Mouse (Mus musculus) heart, embryonic 15.5 days (tissue): ENCODE data around the gene Mreg. TPM values are rescaled to one million over a fixed set of nuclear protein-coding genes. Genes with fewer than 3 reads are reported as not detected.
A peak's percentile ranks its signal among the peaks of the same experiment; 100 is the strongest.
"Not testable (repeated sequence)": the region's sequence is repeated elsewhere in the genome, so short reads cannot be mapped to it uniquely, and the experiment has no call there.

ENCODE experiments used
- ATAC-seq: fragments of 200-750 bp; cut with Nextera tagmentation; replicated peaks from 2 replicates; pipeline ENCODE4 v1.8.0; 2017; ENCODE audit warnings: low read depth, moderate TSS enrichment; ENCODE audit not compliant: insufficient number of reproducible peaks, insufficient read depth, low FRiP score
- H3K27ac ChIP-seq: fragments of 300-500 bp; sonication (generic); 2 replicates; pipeline ENCODE4 v1.5.1; 2015; ENCODE audit warnings: mild to moderate bottlenecking, inconsistent platforms
- H3K27me3 ChIP-seq: fragments of 300-500 bp; sonication (generic); 2 replicates; pipeline ENCODE4 v1.6.1; 2015; ENCODE audit warnings: inconsistent platforms
- H3K36me3 ChIP-seq: fragments of 300-500 bp; sonication (generic); 2 replicates; pipeline ENCODE4 v1.6.1; 2015; ENCODE audit warnings: mild to moderate bottlenecking, inconsistent platforms
- H3K4me1 ChIP-seq: fragments of 300-500 bp; sonication (generic); replicated peaks from 2 replicates; pipeline ENCODE4 v1.6.1; 2015; ENCODE audit warnings: inconsistent platforms
- H3K4me2 ChIP-seq: fragments of 300-500 bp; sonication (generic); 2 replicates; pipeline ENCODE4 v1.6.1; 2015; ENCODE audit warnings: inconsistent platforms, mild to moderate bottlenecking, moderate library complexity
- H3K4me3 ChIP-seq: fragments of 300-500 bp; sonication (generic); 2 replicates; pipeline ENCODE4 v1.5.1; 2015; ENCODE audit warnings: mild to moderate bottlenecking, inconsistent platforms
- H3K9ac ChIP-seq: fragments of 300-500 bp; sonication (generic); 2 replicates; pipeline ENCODE4 v1.6.1; 2015; ENCODE audit warnings: mild to moderate bottlenecking, inconsistent platforms
- H3K9me3 ChIP-seq: fragments of 300-500 bp; sonication (generic); replicated peaks from 2 replicates; pipeline ENCODE4 v1.6.1; 2016; ENCODE audit warnings: inconsistent platforms
- WGBS: fragments of 180-500 bp; shearing (Covaris S2); methylation state at CpG from one replicate; pipeline ENCODE4 v1.1.7; 2015; ENCODE audit warnings: mixed read lengths; 5-methylcytosine and 5-hydroxymethylcytosine counted together
- polyA plus RNA-seq: library from polyadenylated mRNA; unstranded; fragments of >200 nt; fragmentation: Nextera tagmentation; extraction: Ambion mirVana; gene quantifications from 2 replicates; pipeline ENCODE4 v1.2.1, GENCODE M21; 2015

Gene Mreg
- polyA plus RNA-seq, 1 experiment from 2014 or later = 6.0 TPM

GRCm38 (mm10) chr1:72226172-72226886 lies 14.2 kb upstream of the Mreg start:
- peak overlapping the region; percentile 70 for H3K4me2 ChIP-seq
- no peaks in the 10 kb centered on the region for H3K4me1 ChIP-seq
- H3K9ac ChIP-seq = 0 out of 2 replicates have a peak overlapping the region, but pooled peaks have one; percentile 57
- H3K9me3 ChIP-seq = no peaks in the 10 kb centered on the region
- H3K27ac ChIP-seq = peak overlapping the region; percentile 51; the same call in 1 of the 2 replicates
- H3K36me3 ChIP-seq = no peaks in the 10 kb centered on the region
- H3K4me3 ChIP-seq = peak overlapping the region; percentile 59
- 2% methylated on average over 11 of the region's 18 CpGs for WGBS
- ATAC-seq = peak; percentile 68
- peaks cover 6% of the 10 kb centered on the region for H3K27me3 ChIP-seq

DNA sequence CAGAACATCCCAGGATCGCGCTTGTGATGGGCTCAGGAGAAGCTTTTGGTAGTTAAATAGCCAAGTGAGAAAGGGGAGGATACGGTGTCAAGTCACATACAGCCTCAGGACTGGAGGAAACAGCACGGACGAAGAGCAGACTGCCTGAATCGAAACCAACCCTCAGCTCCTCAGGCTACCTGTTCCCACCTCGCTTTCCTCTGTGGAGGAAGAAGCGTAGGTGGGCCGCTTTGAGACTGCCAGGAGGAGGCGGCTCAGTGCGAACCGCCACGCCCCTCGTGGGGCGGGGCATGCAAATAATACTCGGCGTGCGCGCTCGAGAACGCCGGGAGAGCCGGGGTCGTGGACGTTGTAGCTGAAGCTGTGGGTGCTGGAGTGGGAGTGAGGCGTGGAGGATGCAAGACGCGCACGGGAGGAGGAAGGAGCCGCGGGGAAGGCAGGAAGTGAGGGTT lies 13.6 kb upstream of the Mreg start:
- ATAC-seq = peak; percentile 82
- not testable (repeated sequence) for H3K9me3 ChIP-seq, H3K4me1 ChIP-seq, H3K27me3 ChIP-seq, H3K36me3 ChIP-seq
- WGBS = under 1% methylated on average over 25 of the region's 31 CpGs
- Histone ChIP-seq H3K9ac (peak overlapping the region; percentile 57), H3K4me3 (peak overlapping the region; percentile 59), H3K27ac (peak overlapping the region; percentile 51; the same call in 1 of the 2 replicates), H3K4me2 (peak overlapping the region; percentile 70)

DNA sequence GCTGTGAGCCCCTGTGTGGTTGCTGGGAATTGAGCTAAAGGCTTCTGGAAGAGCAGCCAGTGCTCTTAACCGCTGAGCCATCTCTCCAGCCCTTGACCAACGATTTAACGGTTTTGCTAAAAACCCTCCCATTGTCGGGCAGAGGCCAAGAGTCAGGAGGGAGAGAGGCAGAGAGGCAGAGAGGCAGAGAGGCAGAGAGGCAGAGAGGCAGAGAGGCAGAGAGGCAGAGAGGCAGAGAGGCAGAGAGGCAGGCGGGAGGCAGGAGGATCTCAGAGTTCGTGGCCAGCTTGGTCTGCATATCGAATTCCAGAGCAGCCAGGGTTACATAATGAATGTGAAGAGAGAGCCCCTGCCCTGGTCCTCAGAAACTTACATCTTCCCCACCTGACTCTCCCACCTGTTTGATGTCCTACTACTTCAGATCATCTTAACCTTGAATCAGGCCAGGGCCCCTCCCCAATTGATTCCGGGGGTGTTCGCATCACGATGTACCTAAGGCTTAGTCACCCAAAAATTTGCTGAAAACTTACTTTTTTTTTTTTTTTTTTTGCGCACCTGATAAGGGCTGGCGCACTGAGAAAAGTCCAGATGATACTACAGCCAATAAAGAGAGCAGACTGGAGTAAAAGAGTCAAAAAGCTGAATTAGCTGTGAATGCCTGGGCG lies 13.1 kb upstream of the Mreg start:
- 0 out of 2 replicates have a peak overlapping the region, but pooled peaks have one; percentile 57 for H3K9ac ChIP-seq
- H3K27me3 ChIP-seq = peaks cover 9% of the 10 kb centered on the region
- H3K27ac ChIP-seq = no peak overlapping the region
- peak overlapping the region; percentile 59 for H3K4me3 ChIP-seq
- H3K4me2 ChIP-seq = peak overlapping the region; percentile 70
- no peaks in the 10 kb centered on the region for H3K9me3 ChIP-seq
- H3K36me3 ChIP-seq = no peaks in the 10 kb centered on the region
- WGBS = 11% methylated on average over 13 of the region's 13 CpGs
- no peaks in the 10 kb centered on the region for H3K4me1 ChIP-seq
- no peak for ATAC-seq

- ATAC-seq = no peak
- no peak overlapping the region for H3K4me3 ChIP-seq
- H3K36me3 ChIP-seq = no peaks in the 10 kb centered on the region
- H3K27ac ChIP-seq = no peak overlapping the region
- H3K27me3 ChIP-seq = peaks cover 9% of the 10 kb centered on the region
- H3K4me1 ChIP-seq = peaks cover 3% of the 10 kb centered on the region
- no peak overlapping the region for H3K9ac ChIP-seq
- 29% methylated on average over 4 of the region's 4 CpGs for WGBS
- H3K9me3 ChIP-seq = no peaks in the 10 kb centered on the region
- H3K4me2 ChIP-seq = no peak overlapping the region
Measured at GRCm38 (mm10) chr1:72220008-72220407, 7.9 kb upstream of the Mreg start.

- Histone ChIP-seq H3K9ac (no peak overlapping the region), H3K9me3 (no peaks in the 10 kb centered on the region), H3K27ac (no peak overlapping the region), H3K36me3 (no peaks in the 10 kb centered on the region), H3K4me2 (no peak overlapping the region), H3K4me3 (no peak overlapping the region), H3K4me1 (peaks cover 12% of the 10 kb centered on the region), H3K27me3 (peaks cover 3% of the 10 kb centered on the region)
- 63% methylated on average over 2 of the region's 2 CpGs for WGBS
- no peak for ATAC-seq
Measured at GRCm38 (mm10) chr1:72219116-72219515, 7.0 kb upstream of the Mreg start.

DNA sequence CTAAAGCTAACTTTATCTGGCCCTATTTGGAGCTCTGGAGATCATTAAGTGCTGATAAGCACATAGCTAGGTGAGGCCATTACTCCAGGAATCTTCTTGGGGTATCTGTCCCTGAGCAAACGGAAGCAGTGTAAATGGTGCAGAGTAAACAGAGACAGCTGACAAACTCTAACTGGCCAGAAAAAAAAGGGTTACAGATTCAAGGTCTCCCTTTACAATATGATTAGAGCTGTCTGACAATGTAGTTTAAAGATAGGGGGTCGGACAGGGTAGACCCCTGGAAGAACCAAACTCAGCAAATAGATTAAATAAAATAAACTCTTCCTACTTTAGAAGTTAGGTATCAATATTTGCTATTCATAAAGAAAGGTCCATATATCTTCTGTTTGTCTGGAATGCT lies 6.5 kb upstream of the Mreg start:
- H3K36me3 ChIP-seq = no peaks in the 10 kb centered on the region
- no peak overlapping the region for H3K4me3 ChIP-seq
- H3K4me1 ChIP-seq = peaks cover 15% of the 10 kb centered on the region
- no peaks in the 10 kb centered on the region for H3K9me3 ChIP-seq
- H3K27me3 ChIP-seq = 0 out of 2 replicates have a peak, but pooled peaks cover 2% of the 10 kb centered on the region
- no peak overlapping the region for H3K4me2 ChIP-seq
- H3K27ac ChIP-seq = no peak overlapping the region
- WGBS = 64% methylated on average over 2 of the region's 2 CpGs
- ATAC-seq = no peak
- no peak overlapping the region for H3K9ac ChIP-seq

DNA sequence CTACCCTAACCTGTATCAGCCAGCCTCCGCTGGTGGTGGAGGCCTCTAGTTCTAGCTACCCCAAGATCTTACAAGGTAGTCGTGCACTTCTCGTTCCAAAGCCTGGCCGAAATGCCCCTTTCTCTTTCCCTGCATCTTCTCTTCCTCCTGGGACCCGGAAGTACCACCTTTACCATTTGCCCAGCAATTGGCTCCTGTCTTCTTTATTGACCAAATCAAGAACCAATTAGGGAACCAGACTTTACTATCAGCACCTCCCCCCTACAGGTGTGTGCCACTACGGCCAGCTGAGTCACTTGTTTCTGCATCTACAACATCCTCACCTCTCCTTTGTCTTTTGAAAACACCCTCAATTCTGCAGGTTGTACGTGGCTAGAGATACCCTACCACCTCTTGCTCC lies 4.7 kb upstream of the Mreg start:
- Histone ChIP-seq H3K4me1 (peaks cover 15% of the 10 kb centered on the region), H3K27me3 (0 out of 2 replicates have a peak, but pooled peaks cover 2% of the 10 kb centered on the region), H3K36me3 (no peaks in the 10 kb centered on the region), H3K27ac (no peak overlapping the region), H3K9me3 (no peaks in the 10 kb centered on the region), H3K9ac (no peak overlapping the region), H3K4me2 (no peak overlapping the region), H3K4me3 (no peak overlapping the region)
- no peak for ATAC-seq
- WGBS = 78% methylated on average over 7 of the region's 7 CpGs

DNA sequence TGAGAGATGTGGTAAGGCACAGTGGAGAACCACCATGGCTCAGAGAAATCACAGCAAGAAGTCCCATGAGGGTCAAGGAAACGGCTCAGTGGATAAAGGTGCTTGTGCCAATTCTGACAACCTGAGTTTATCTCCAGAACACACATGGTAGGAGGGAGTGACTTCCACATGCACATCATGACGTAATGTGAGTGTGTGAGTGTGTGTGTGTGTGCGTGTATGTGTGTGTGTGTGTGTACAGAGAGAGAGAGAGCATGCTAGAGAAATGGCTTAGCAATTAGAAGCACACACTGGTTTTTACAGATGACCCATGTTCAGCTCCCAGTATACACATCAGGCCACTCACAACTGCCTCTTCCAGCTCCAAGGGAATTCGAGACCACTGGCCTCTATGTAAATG lies 3.1 kb upstream of the Mreg start:
- Histone ChIP-seq H3K4me2 (peak overlapping the region; percentile 15; the same call in 1 of the 2 replicates), H3K27me3 (no peaks in the 10 kb centered on the region), H3K9me3 (no peaks in the 10 kb centered on the region), H3K36me3 (no peaks in the 10 kb centered on the region), H3K9ac (no peak overlapping the region), H3K27ac (peak overlapping the region; percentile 86), H3K4me3 (no peak overlapping the region), H3K4me1 (peaks cover 15% of the 10 kb centered on the region)
- 48% methylated on average over 4 of the region's 4 CpGs for WGBS
- no peak for ATAC-seq

DNA sequence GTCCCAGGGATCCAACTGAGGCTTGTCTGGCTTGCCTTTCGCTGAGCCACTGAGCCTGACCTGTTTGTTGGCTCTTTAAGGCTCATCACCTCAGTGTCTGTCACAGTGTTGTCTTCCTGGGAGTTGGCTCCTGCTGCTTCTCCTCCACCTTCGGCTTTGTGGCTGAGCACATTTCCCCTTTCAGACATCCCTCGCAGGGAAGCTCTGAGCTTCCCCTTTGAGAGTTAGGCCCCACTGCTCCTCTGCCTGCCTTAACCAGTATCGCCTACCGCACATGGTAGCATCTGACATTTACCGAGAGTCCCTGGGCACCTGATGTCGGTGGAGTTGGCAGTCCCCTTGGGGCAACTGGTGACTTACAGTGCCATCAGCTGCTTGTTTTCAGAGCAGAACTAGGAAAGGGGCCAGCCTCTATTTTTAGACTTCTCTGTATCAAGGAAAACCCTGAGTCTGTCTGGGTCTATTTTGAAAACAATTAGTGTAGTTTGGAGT lies 2.4 kb upstream of the Mreg start:
- no peak overlapping the region for H3K9ac ChIP-seq

GRCm38 (mm10) chr1:72213954-72214353 lies 1.8 kb upstream of the Mreg start:
- H3K4me2 ChIP-seq = no peak overlapping the region
- WGBS = 90% methylated on average over 3 of the region's 3 CpGs
- peak overlapping the region; percentile 86; the same call in 1 of the 2 replicates for H3K27ac ChIP-seq
- H3K4me1 ChIP-seq = peaks cover 15% of the 10 kb centered on the region
- no peak overlapping the region for H3K4me3 ChIP-seq
- H3K36me3 ChIP-seq = no peaks in the 10 kb centered on the region
- no peak for ATAC-seq
- no peak overlapping the region for H3K9ac ChIP-seq
- no peaks in the 10 kb centered on the region for H3K27me3 ChIP-seq
- H3K9me3 ChIP-seq = no peaks in the 10 kb centered on the region

More for the DNA sequence above, 2.4 kb upstream of the Mreg start:
- 22% methylated on average over 7 of the region's 7 CpGs for WGBS
- Histone ChIP-seq H3K27ac (peak overlapping the region; percentile 86), H3K27me3 (no peaks in the 10 kb centered on the region), H3K4me2 (peak overlapping the region; percentile 15; the same call in 1 of the 2 replicates), H3K4me3 (no peak overlapping the region), H3K9me3 (no peaks in the 10 kb centered on the region), H3K36me3 (no peaks in the 10 kb centered on the region), H3K4me1 (peaks cover 15% of the 10 kb centered on the region)
- peak; percentile 58 for ATAC-seq

GRCm38 (mm10) chr1:72210803-72211679 lies 1.1 kb downstream of the Mreg start:
- Histone ChIP-seq H3K36me3 (no peaks in the 10 kb centered on the region), H3K9me3 (no peaks in the 10 kb centered on the region), H3K27me3 (no peaks in the 10 kb centered on the region), H3K9ac (peak overlapping the region; percentile 80), H3K4me1 (peaks cover 15% of the 10 kb centered on the region), H3K4me3 (peak overlapping the region; percentile 61), H3K4me2 (peak overlapping the region; percentile 97), H3K27ac (no peak overlapping the region)
- 21% methylated on average over 17 of the region's 17 CpGs for WGBS
- ATAC-seq = no peak
